16 mouse cellular contexts compared by ENCODE assay signal in the genomic region with DNA sequence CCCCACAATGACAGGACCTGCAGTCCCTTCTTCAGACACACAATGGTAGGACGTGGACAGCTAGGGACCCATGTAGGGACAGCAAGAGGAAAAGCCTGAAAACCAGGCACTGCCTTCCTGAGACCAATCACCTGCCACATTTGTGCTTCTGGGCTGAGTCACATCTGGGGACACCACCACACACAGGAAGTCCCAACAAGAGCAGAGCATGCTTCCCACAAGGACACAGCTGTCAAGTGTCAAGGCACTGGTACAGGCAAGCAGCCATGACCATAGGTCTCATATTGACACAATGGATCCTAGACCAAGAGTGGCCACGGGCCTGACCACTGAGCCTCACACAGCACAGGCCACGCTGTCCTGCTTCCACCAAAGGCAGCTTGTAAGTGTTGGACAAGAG. TPM values are rescaled to one million over a fixed set of nuclear protein-coding genes. Genes with fewer than 3 reads are reported as not detected.
"Had no signal": no experiment of that assay in that cellular context is flagged by ENCODE, and none has a peak within 500 bp of the region (broad histone marks: within the 10 kb centered on the region; RNA-seq: fewer than 3 reads in every experiment).

No protein-coding gene starts in this region.

- H3K27ac ChIP-seq: kidney, embryonic 15.5 days; left cerebral cortex, adult 2 months; limb, embryonic 12.5 days; liver, embryonic 14.5 days; midbrain, embryonic 10.5 days; midbrain, embryonic 15.5 days; stomach, embryonic 15.5 days had no signal

- ATAC-seq: midbrain, embryonic 15.5 days had no signal

- H3K4me2 ChIP-seq: kidney, embryonic 15.5 days; limb, embryonic 12.5 days; midbrain, embryonic 15.5 days; stomach, embryonic 15.5 days had no signal

- H3K27me3 ChIP-seq: kidney, embryonic 15.5 days; limb, embryonic 12.5 days; midbrain, embryonic 15.5 days; stomach, embryonic 15.5 days had no signal

- H3K9ac ChIP-seq: kidney, embryonic 15.5 days; limb, embryonic 12.5 days; liver, embryonic 14.5 days; midbrain, embryonic 15.5 days; stomach, embryonic 15.5 days had no signal

- H3K9me3 ChIP-seq: kidney, embryonic 15.5 days; limb, embryonic 12.5 days; midbrain, embryonic 10.5 days; midbrain, embryonic 15.5 days; stomach, embryonic 15.5 days had no signal

- DNase-seq: kidney, adult 2 months; kidney, postnatal 14 days; lung, adult 18-20 months; thymus, adult 2 months; thymus, postnatal 25 days had no signal

- H3K4me3 ChIP-seq: kidney, embryonic 15.5 days; left cerebral cortex, adult 2 months; limb, embryonic 12.5 days; midbrain, embryonic 10.5 days; midbrain, embryonic 15.5 days; stomach, embryonic 15.5 days had no signal

RNA-seq across cellular contexts. Expression of a gene that starts 8.0 kb away (rescaled TPM):
- total RNA-seq: liver, adult 2 months had no signal
- polyA plus RNA-seq: kidney, adult 2 months; large intestine, adult 2 months; liver, adult 2 months; liver, embryonic 14.5 days; spleen, adult 2 months; thymus, adult 2 months had no signal

RNA-seq across cellular contexts. Expression of a gene that starts 27.9 kb away (rescaled TPM):
- total RNA-seq: liver, adult 2 months had no signal
- polyA plus RNA-seq: limb, embryonic 12.5 days; liver, adult 2 months; midbrain, embryonic 15.5 days; neural tube, embryonic 14.5 days had no signal
